Mouse (Mus musculus): Measurements from ENCODE around the gene Col6a6.
A peak's percentile ranks its signal among the peaks of the same experiment; 100 is the strongest.

Col6a6 gene

DNA sequence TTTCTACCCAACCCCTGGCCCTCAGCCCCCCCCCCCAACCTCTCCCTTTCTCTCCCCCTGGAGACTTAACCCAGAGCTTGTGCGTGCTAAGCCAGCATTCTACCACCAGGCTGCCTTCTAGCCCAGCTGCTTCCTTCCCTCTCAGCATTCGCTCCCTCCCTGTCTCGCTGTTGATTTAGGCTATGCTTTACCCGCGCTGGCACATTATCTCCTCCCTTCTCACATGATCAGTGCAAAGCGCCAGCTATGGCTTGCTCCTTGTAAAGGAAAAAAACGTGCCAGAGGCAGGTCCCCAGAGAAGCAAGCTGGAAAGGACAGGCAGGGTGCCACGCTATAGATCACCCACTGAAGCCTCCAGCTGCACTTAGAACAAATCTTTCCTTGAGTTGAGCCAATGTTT is 90.5 kb downstream of the Col6a6 start:
- no peak for DNase-seq (ENCODE audit: low spot score)

DNA sequence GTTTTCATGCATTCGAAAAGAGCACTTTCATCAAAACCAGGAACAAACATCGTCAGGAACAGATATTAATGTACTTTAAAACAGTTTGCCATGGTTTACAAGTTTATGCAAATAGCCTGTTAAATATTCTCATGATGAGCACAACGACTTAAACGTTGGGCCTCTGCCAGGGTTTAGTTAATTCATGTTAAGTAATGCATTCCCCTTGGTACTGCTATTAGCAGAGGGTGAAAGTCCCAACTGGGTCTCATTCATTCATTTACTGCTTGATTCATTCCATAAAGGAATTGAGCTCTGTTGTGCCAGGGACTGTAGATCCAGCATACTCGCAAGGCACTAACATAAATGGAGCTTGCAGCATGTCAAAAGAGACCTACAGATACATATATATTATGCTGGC is 92.8 kb downstream of the Col6a6 start:
- no peak for DNase-seq (ENCODE audit: low spot score)

DNA sequence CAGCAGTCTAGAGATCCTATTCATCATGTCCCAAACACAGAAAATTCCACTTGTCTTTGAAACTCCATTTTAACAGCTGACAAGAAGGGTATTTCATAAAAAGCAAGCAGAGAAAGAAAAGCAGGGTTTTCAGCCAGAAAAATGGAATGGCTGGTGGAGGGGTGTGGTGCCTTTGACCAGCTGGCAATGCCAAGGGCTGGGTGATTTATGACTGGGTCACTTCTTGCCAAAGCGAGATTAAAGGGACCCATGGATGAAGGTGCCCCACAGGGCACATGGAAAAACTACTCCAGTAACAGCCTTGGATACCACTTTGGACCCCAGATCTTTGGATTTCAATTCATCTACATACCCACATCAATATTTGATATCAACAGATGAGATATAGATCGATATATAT is 93.3 kb downstream of the Col6a6 start:
- no peak for DNase-seq (ENCODE audit: low spot score)

DNA sequence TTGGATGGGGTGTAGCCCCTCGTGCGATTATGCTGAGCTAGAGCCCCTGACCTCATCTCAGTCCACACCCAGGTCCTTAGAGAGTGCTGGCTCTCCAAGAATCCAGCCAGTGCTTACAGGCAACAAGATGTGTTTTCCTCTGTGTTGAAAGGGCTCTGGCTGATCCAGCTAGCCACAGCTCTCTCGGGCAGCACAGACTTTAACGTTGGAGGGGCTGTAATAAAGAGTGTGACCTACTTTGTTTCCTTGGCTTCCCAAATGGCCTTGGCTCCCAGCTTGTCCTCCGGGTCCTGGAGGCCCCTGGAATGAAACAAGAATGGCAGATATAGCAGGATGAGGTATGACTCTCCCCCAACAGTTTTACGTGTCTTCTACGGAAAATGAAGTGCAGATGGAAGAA is 96.0 kb downstream of the Col6a6 start:
- DNase-seq (ENCODE audit: low spot score) = no peak

DNA sequence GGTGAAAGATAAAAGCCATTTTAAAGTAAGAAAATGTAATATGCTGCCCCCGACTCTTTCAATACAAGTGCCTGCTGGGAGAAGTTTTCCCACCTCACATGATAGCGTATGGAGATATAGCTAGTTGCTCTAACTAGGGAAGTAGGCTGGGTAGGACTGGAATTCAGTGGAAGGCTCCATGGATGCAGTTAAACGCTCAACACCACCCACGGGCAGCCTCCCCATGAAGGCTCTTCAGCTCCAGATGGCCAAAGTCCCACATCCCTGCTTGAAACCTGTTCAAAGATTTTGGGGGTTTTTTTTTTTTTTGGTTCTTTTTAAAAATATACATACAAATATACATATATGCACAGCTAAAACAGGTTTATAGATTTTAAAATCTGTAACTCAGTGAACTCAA is 107.5 kb downstream of the Col6a6 start:
- no peak for DNase-seq (ENCODE audit: low spot score)

DNA sequence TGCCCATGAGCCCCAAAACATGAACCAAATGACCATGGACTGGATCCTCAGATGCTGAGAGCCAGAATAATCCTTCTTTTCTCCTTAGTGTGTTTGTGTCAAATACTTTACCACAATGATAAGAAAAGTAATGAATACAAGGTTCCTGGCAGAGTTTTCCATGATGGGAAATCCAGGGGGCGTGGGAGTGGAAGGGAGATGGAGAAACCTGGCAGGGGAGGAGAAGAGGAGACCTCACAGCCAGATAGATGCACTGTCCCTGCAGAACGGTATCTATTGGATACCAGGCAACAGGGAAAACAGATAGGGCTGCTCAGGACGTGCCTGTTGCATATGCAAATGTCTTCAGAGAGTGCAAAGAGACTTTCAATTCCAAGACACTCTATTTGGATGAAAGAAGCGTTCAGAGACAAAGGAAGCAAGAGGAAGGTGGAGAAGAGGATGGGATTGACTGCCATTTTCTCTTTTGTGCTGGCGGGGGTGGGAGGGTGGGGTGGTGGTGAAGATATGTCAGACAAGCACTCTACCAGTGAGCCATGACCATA is 108.0 kb downstream of the Col6a6 start:
- DNase-seq (ENCODE audit: low spot score) = no peak

DNA sequence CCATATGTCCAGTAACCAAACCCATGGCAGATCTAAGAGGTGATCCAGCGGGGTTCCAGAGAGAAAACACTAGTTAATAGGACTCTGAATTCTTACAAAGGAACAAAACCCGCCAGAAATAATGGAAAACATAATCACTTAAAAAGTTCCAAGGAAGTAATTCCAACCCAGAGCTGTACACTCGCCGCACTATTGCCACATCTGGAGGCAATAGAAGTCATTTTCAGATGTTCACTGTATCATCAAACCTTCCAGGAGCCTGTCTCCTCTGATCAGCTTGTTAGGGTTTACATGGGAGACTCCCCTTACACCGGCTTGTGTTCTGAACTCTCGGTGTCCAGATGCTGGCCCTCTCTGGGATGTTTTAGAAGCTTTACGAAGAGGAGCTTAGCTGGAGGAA is 108.6 kb downstream of the Col6a6 start:
- DNase-seq (ENCODE audit: low spot score) = no peak

DNA sequence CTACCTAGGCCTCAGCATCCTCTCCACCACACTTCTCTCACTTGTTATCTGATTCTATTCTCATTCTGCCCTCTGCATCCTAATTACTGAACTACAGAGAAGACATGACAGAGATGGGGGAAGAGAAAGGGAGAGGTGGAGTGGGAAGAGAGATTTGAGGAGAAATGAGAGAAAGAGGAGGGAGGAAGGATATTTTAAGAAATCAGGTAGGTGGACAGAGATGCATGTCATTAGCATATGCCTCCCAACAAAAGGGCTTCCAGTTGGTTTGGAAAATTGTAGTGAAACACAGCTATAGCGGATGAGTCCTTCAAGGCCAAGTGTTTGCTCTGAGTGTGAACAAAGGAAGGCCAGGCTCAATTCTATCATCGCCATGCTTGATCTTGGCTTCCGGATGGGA is 115.9 kb downstream of the Col6a6 start:
- no peak for DNase-seq (ENCODE audit: low spot score)

DNA sequence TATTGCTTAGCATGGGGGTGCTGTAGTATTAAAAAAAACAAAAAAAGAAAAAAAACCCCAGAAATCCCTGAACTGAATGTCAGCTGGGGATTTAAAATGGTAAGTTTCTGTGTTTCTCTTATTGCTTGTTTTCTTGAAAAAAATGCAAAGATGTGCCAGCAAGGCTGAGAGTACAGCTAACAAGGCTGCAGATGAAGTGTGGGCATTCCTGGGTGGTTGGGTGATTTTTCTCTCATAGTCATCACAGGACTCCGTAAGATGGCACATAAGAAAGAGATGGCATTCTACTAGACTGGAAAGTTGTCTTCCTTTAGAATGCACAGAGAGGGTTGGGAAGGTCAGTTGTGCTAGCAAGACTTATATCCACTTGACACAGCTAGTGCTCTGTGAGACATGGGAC is 122.9 kb downstream of the Col6a6 start:
- no peak for DNase-seq (ENCODE audit: low spot score)

DNA sequence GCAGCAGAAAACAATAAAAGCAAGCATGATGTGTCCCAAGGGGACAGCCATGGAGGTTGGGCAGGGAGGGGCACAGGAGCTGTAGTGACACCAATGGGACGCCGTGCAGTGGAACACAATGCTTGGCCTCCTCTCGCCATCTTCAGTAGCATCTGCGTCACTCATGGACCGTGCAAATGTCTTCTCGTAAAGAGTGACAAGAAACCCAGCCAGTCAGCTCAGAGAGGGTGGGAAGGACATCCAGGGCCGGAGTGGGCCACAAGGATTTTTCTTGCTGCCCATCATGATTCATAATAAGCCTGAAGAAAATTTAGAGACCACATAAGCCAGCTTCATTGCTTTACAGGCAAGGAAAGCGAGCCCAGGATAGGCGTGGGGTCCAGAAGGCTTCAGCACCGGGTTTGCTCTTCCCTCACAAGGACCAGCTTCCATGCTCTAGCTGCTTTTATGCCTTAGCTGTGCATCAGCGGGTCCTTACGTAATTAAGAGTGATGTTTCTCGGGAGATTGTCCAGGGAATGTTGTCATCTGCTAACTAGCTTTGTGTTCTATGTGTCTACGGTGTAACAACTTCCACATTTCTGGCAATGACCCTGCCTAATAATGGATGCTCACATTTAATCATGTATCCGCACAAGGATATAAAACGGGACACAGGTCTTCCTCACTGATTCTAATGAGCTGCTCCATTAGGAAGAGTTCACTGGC is 123.6 kb downstream of the Col6a6 start:
- DNase-seq (ENCODE audit: low spot score) = no peak

DNA sequence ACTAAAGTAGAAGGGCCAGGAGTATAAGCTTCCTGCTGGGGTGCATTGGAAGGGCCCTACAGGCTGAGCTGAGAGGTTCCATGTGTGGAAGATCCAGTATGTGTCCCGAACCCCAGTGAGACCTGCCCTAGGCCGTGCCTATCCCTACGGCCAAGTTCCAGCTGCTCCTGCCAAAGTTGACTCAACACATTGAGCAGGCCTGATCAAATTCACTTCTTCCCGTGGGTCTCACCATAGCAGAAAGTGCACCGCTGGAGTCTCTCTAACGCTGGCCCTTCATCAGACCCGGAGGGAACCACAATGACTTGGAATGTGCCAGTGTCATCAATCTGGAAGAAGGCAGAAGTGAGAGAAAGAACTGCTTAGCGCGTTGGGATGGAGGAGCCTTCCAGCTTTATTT is 126.0 kb downstream of the Col6a6 start:
- DNase-seq (ENCODE audit: low spot score) = no peak

DNA sequence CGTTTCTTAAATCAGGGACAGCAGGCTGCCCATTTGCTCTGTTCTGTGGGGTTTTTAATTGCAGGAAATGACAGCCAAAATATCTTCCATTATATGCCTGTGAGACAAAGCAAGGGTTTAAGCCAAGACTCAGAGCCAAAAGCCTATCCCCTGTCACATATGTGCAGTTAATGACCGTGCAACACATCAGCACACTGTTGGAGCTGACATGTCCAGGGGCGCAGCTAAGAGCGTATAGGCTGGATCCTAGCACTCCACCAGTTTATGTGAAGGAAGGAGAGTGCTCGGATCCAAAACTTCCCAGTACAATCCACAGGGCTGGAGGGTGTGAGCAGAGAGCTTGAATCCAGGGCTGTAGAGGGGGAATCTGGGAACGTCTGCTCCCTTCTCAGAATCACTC is 127.3 kb downstream of the Col6a6 start:
- DNase-seq (ENCODE audit: low spot score) = no peak

DNA sequence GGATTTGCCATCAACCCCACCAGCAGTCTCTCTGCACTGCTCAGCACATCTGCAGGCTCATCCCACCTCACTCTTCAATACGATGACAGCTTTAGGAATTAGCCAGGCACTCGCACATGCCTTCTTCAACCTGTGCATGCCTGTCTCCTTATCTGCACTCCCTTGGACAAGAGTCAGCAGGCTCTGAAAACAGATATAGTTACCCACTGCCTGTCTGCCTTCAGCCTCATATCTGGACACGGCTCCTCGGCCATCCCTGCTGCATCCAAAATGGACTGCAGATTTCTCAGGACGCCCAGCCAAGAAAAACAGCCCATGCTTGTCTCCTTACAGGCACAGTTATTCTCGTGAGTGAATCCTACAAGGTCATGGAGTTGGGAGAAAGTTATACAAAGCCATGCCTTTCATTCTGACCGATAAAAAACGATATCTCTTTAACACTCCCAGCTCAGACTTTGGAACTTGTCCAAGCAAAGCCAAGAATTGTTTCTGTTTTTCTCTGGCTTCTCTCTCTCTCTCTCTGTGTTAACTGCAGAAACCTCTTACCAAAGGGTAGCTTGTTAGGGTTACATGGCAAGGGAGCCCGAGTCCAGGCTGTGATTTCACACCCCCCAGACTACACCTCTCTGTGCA is 130.1 kb downstream of the Col6a6 start:
- DNase-seq (ENCODE audit: low spot score) = no peak

DNA sequence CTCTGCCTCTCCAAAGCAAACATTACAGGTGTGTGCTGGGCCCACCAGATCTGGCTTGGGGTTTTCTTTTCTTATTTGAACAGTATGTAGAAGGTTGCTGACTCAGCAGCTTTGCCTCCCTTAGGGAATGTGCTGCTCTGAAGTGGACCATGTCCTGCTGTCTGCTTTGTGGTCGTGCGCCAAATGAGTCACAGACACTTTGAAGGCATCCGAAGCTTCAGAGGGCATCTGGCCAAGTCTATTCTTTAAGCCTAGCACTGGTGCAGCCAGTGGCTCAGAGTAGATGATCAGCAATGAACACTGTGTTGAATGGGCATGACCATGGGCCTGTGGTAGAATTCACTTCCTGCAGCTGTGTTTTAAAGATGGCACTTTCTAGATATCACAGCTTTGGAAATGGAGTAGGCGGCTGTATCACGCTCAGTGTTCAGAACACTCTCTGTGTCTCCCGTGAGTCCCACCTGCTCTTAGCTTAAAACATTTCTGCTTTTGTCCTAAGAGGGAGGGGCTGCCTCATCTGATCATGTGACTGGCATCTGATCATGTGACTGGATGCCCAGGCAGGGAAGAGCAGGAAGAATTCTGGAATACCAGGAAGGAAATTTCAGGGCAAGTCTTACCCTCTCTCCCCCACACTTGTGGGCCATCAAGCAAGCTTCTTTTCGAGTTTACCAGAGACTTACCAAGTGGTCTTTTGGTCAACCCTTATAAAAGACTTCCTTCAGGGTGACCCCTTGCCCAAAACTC is 131.0 kb downstream of the Col6a6 start:
- DNase-seq (ENCODE audit: low spot score) = no peak

DNA sequence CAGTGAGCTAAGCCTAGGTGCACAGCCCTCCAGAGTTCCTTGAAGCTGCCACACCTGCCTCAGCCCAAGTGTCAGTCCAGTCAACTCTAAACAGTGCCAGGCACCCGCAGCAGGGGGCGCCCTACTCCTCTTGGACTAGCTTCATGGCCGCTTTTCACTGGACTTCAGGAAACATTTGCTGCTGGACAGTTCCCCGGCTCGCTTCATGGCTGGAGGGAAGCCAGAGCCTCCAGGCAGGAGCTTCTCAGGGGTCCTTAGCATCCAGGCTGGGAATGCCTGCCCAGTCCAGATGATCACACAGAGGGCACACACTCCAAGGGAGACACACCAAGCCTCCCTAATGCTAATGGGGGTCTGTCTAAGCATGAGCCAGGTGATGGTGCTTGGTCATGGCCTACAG is 134.1 kb downstream of the Col6a6 start:
- peak; percentile 68 for DNase-seq (ENCODE audit: low spot score)

DNA sequence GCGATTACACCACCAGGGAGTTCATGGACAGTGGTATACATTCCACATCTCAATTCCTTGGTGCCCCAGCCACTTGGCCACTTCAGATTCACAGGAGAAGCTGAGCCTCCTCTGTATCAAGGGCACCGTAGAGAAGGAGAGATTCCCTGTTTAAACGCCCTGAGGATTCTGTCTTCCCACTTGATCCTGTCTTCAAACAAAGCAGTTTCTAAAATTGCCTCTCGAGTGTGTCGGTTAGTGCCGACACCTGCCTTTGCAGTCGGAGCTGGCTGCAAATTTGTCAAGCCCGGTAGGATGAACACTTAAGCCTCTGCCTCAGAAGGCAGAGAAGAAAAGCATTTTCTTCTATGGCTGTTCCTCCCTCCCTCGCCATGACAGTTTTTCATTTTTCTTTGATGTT is 134.9 kb downstream of the Col6a6 start:
- DNase-seq (ENCODE audit: low spot score) = no peak

DNA sequence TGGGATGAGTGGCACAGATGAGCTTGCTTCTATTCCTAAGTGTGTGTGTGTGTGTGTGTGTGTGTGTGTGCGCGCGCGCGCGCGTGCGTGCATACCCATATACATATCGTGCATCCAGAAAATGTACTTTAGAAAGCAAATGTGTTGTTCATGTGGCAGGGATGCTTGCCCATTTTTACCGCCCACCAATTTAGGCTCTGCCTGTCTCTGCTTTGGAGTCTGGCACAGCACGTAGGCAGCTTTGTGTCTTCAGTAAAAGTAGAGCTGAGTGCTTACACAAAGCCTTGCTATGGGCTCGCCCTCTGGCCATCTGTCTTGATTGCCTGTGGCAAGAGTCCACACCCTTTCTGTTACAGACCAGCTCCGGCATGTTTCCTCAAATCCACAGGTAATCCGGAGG is 135.5 kb downstream of the Col6a6 start:
- no peak for DNase-seq (ENCODE audit: low spot score)

DNA sequence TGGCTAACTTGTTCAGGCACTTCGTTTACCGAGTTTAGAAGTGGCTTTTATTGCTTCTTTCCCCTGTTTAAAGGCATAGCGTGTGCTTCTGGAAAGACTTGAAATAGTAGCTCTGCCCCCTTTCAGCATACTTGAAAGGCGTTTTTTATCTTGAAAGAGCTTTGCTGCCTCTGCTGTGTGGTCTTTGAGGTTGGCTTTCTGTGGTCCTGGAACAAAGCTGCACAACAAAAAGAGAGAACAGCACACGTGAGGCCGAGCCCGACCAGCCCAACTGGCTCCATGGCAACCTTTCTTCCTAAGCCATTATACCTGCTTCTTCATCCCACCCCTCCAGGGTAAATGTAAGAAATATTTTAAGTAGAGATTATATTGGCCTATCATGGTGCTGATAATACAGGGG is 138.5 kb downstream of the Col6a6 start:
- no peak for DNase-seq (ENCODE audit: low spot score)

DNA sequence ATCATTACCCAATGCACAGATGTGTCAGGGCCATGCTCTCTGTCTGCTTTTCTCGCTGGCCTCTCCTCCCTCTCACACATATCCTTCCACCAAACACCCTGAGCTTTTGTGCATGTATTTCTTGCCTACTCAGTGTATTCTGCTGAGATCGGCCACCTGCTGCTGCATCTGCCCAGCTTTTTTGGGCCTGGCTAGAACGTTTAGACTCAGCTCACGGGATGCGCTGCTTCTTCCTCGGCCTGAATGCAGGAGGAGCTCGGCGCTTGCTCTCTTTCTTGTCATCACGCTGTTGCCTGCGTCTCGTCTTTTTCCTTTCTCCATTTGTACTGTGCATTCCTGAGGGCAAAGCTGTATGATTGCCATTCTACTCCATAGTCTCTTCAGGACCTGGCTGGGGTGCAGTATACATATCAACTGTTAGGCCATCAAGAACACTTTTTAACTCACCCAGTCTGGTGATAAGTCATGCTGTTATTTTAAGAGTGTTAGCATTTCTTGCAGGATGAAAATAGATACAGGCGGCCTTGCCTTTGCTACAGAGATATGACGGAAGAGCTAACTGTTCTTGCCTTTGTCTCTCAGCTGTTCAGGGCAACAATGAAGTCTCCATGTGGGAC is 143.3 kb downstream of the Col6a6 start:
- DNase-seq (ENCODE audit: low spot score) = no peak

DNA sequence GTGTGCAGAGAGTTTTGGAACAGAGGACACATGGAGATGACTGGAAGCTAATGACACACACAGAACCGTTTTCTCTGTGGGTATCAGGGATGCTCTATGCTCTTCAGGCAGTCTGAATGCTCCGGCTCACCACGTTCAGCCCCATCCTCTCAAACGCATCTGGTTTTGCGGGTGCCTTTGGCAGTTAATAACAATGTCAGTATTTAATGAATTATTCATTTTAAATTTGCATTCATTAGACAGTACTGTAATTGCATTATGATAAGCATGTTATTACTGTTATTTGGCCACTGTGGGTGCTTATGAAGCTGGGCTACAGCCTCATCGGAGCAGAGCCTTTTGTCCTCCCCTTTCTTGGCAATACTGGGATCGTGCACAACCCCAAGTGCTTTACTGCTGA is 146.6 kb downstream of the Col6a6 start:
- DNase-seq (ENCODE audit: low spot score) = no peak

DNA sequence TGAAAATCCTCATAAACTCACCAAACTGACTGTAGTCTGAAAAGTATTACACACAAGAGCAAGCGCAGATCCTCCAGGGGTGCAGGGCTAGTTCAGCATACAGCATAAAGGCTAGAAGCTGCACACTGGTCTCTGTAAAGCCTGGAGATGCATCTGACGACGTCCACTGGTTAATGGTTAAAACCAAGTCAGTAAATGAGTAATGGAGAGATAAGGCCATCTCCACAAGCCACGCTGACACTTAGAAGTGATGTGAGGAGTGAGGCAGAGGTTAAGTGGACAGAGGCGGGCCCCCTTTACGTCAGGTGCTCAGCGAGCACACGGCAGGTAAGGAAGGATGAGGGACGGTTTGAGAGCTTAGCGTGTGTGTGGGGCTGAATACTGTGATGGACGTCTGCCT is 152.0 kb downstream of the Col6a6 start:
- DNase-seq (ENCODE audit: low spot score) = no peak

DNA sequence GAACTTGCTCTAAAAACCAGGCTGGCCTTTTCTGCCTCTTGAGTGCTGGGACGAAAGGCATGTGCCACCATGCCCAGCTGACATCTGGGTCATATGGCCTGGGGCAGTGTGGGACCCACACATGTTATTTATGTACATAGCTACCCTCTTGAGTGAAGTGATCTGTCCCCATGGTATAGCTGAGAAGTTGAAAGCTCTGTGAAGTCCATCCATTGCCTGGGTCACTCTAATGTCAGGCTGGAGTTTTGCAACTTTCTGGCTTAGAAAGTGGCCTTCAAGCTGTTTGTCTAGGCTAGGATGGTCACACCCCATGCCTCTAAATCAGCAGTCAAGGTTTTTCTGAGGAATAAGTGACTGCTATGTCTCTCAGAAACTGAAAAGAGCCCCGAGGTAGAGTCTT is 155.9 kb downstream of the Col6a6 start:
- DNase-seq (ENCODE audit: low spot score) = no peak

DNA sequence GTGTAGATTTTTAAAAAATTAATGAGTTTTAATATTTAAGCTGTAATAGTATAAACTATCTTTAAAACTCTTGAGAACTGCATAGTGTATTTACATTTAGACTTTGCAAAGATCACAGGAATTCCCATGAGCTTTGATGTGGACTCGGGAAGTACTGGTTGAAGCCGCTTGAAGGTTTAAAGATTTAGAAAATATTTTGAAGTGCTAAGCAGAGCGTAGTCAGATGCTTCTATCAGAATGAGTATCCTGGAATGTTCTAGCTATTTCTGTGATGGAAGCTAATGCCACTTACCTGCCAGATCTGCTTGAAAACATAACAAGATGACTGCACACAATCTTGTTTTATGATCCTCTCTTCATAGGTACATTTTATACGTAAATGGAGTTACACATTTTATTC is 157.0 kb downstream of the Col6a6 start:
- DNase-seq (ENCODE audit: low spot score) = no peak

Data from urinary bladder, postnatal 10 days (tissue).